Comparison of ENCODE assay signal across 8 mouse cellular contexts in the genomic region with DNA sequence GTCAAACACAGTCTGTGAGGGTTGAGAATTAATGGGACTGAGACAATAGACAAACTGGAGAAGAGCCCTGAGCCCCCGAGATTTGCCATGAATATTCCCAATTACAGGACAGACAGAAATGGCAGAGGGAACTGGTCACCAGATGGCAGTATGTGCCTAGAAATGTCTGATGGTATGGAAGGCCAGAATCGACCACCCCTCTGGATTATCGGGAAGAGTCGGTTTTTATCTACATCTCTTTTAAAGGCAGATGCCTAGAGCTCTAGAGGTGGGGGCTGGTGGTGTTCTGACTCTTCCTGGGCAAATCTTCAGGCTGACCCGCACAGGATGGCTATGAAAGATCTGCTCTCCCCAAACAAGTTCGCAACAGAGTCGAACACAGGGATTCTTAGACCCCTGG. TPM values are rescaled to one million over a fixed set of nuclear protein-coding genes. Genes with fewer than 3 reads are reported as not detected.
A peak's percentile ranks its signal among the peaks of the same experiment; 100 is the strongest.
DNase-seq lines count a peak whose midpoint lies in the region; ATAC-seq and TF ChIP-seq lines count a peak whose summit lies in the region.

No protein-coding gene starts in this region.

- no peak overlapping the region for H3K4me3 ChIP-seq in intestine, postnatal 0 days (ENCODE audit: low read depth, low read length)
- no peak overlapping the region for H3K4me3 ChIP-seq in intestine, embryonic 15.5 days (replicated peaks)
- no peak overlapping the region for H3K4me3 ChIP-seq in ES-Bruce4 (ENCODE audit: low read depth, low read length)
- no peak overlapping the region for H3K4me3 ChIP-seq in hindbrain, embryonic 12.5 days
- no peak overlapping the region for H3K4me3 ChIP-seq in midbrain, postnatal 0 days (ENCODE audit: low read depth, low read length)
- no peak overlapping the region for H3K4me3 ChIP-seq in thymus, adult 2 months (ENCODE audit: control insufficient read depth, insufficient read depth, low read length)

- no peaks in the 10 kb centered on the region for H3K9me3 ChIP-seq in intestine, postnatal 0 days (ENCODE audit: control insufficient read depth)
- no peaks in the 10 kb centered on the region for H3K9me3 ChIP-seq in intestine, embryonic 15.5 days
- H3K9me3 ChIP-seq in ES-Bruce4 (replicated peaks; ENCODE audit: control insufficient read depth, insufficient read depth, low read length, poor library complexity, severe bottlenecking): no peaks in the 10 kb centered on the region
- H3K9me3 ChIP-seq in hindbrain, embryonic 12.5 days (replicated peaks): no peaks in the 10 kb centered on the region
- no peaks in the 10 kb centered on the region for H3K9me3 ChIP-seq in midbrain, postnatal 0 days (ENCODE audit: low read length)

- H3K9ac ChIP-seq in intestine, postnatal 0 days (ENCODE audit: low read depth, low read length): no peak overlapping the region
- H3K9ac ChIP-seq in intestine, embryonic 15.5 days: no peak overlapping the region
- no peak overlapping the region for H3K9ac ChIP-seq in ES-Bruce4 (ENCODE audit: low read depth, poor library complexity, severe bottlenecking)
- H3K9ac ChIP-seq in hindbrain, embryonic 12.5 days: no peak overlapping the region
- H3K9ac ChIP-seq in midbrain, postnatal 0 days (replicated peaks; ENCODE audit: low read length, poor library complexity, severe bottlenecking): no peak overlapping the region

- no peaks in the 10 kb centered on the region for H3K4me1 ChIP-seq in intestine, postnatal 0 days (replicated peaks; ENCODE audit: control insufficient read depth, insufficient read depth, low read length)
- H3K4me1 ChIP-seq in intestine, embryonic 15.5 days (replicated peaks): no peaks in the 10 kb centered on the region
- no peaks in the 10 kb centered on the region for H3K4me1 ChIP-seq in ES-Bruce4 (ENCODE audit: control insufficient read depth, insufficient read depth, low read length)
- H3K4me1 ChIP-seq in hindbrain, embryonic 12.5 days: 0 out of 2 replicates have a peak, but pooled peaks cover 2% of the 10 kb centered on the region
- H3K4me1 ChIP-seq in midbrain, postnatal 0 days (ENCODE audit: insufficient read depth, low read length): no peaks in the 10 kb centered on the region
- H3K4me1 ChIP-seq in thymus, adult 2 months (replicated peaks; ENCODE audit: control insufficient read depth, insufficient read depth, low read length): no peaks in the 10 kb centered on the region

- 28% methylated on average over 7 of the region's 7 CpGs for WGBS in intestine, postnatal 0 days
- WGBS in intestine, embryonic 15.5 days: 30% methylated on average over 7 of the region's 7 CpGs
- 28% methylated on average over 7 of the region's 7 CpGs for WGBS in hindbrain, embryonic 12.5 days
- WGBS in midbrain, postnatal 0 days: 14% methylated on average over 7 of the region's 7 CpGs
- WGBS in thymus, adult 2 months: 45% methylated on average over 7 of the region's 7 CpGs

- H3K4me2 ChIP-seq in intestine, postnatal 0 days (replicated peaks; ENCODE audit: low read depth): no peak overlapping the region
- no peak overlapping the region for H3K4me2 ChIP-seq in intestine, embryonic 15.5 days (replicated peaks)
- 0 out of 2 replicates have a peak overlapping the region, but pooled peaks have one; percentile 19 for H3K4me2 ChIP-seq in hindbrain, embryonic 12.5 days (replicated peaks)
- H3K4me2 ChIP-seq in midbrain, postnatal 0 days (ENCODE audit: low read depth, low read length, poor library complexity, severe bottlenecking): no peak overlapping the region; the same call in 1 of the 2 replicates

- no peaks in the 10 kb centered on the region for H3K27me3 ChIP-seq in intestine, postnatal 0 days (replicated peaks; ENCODE audit: control insufficient read depth, insufficient read depth, low read length)
- no peaks in the 10 kb centered on the region for H3K27me3 ChIP-seq in intestine, embryonic 15.5 days (replicated peaks)
- H3K27me3 ChIP-seq in ES-Bruce4 (ENCODE audit: control insufficient read depth, insufficient read depth, low read length, poor library complexity, severe bottlenecking): no peaks in the 10 kb centered on the region
- 0 out of 2 replicates have a peak, but pooled peaks cover 4% of the 10 kb centered on the region for H3K27me3 ChIP-seq in hindbrain, embryonic 12.5 days
- no peaks in the 10 kb centered on the region for H3K27me3 ChIP-seq in midbrain, postnatal 0 days (ENCODE audit: insufficient read depth, low read length)
- no peaks in the 10 kb centered on the region for H3K27me3 ChIP-seq in thymus, adult 2 months (ENCODE audit: control insufficient read depth, insufficient read depth, low read length)

- TF ChIP-seq POLR2A in ES-Bruce4 (IDR thresholded peaks at IDR 0.05; ENCODE audit: insufficient read depth, low read length): no peak
- no peak for TF ChIP-seq POLR2A in thymus, adult 2 months (IDR thresholded peaks at IDR 0.05; ENCODE audit: control insufficient read depth, extremely low read depth, insufficient read depth, low read length, poor library complexity)

- no peak for ATAC-seq in intestine, postnatal 0 days
- ATAC-seq in intestine, embryonic 15.5 days: no peak
- peak; percentile 72; the same call in 1 of the 2 replicates for ATAC-seq in hindbrain, embryonic 12.5 days (ENCODE audit: low FRiP score)
- ATAC-seq in midbrain, postnatal 0 days (ENCODE audit: low FRiP score): no peak
- no peak for ATAC-seq in megakaryocyte-erythroid progenitor cell, adult 5-6 weeks (replicated peaks; ENCODE audit: low FRiP score, low TSS enrichment, poor library complexity, severe bottlenecking)

- TF ChIP-seq CTCF in intestine, postnatal 0 days (IDR thresholded peaks at IDR 0.05; ENCODE audit: low read depth): peak; percentile 71
- peak; percentile 24 for TF ChIP-seq CTCF in ES-Bruce4 (IDR thresholded peaks at IDR 0.05; ENCODE audit: low read depth, low read length)
- peak; percentile 90 for TF ChIP-seq CTCF in midbrain, postnatal 0 days (IDR thresholded peaks at IDR 0.05)
- TF ChIP-seq CTCF in thymus, adult 2 months (IDR thresholded peaks at IDR 0.05; ENCODE audit: borderline replicate concordance, control insufficient read depth, extremely low read depth, insufficient read depth, low read length, poor library complexity): no peak

- H3K27ac ChIP-seq in intestine, postnatal 0 days (ENCODE audit: low read depth, low read length): no peak overlapping the region
- H3K27ac ChIP-seq in intestine, embryonic 15.5 days: no peak overlapping the region
- H3K27ac ChIP-seq in ES-Bruce4 (ENCODE audit: insufficient read depth, low read length): no peak overlapping the region
- H3K27ac ChIP-seq in hindbrain, embryonic 12.5 days: no peak overlapping the region
- no peak overlapping the region for H3K27ac ChIP-seq in midbrain, postnatal 0 days (ENCODE audit: low read depth, low read length)
- H3K27ac ChIP-seq in thymus, adult 2 months (ENCODE audit: control insufficient read depth, insufficient read depth, low read length): no peak overlapping the region

- TF ChIP-seq EP300 in ES-Bruce4 (IDR thresholded peaks at IDR 0.05; ENCODE audit: insufficient read depth, low read depth, low read length): no peak

- no peaks in the 10 kb centered on the region for H3K36me3 ChIP-seq in intestine, postnatal 0 days (ENCODE audit: control insufficient read depth, insufficient read depth)
- H3K36me3 ChIP-seq in intestine, embryonic 15.5 days: no peaks in the 10 kb centered on the region
- no peaks in the 10 kb centered on the region for H3K36me3 ChIP-seq in ES-Bruce4 (ENCODE audit: control insufficient read depth, insufficient read depth, low read length, poor library complexity, severe bottlenecking)
- no peaks in the 10 kb centered on the region for H3K36me3 ChIP-seq in hindbrain, embryonic 12.5 days
- H3K36me3 ChIP-seq in midbrain, postnatal 0 days (ENCODE audit: insufficient read depth, low read length): no peaks in the 10 kb centered on the region
- H3K36me3 ChIP-seq in thymus, adult 2 months (ENCODE audit: control insufficient read depth, insufficient read depth, low read length): no peaks in the 10 kb centered on the region

- peak; percentile 86 for DNase-seq in embryo, embryonic 10 days (ENCODE audit: low spot score)
- DNase-seq in midbrain, postnatal 0 days (ENCODE audit: low spot score): peak; percentile 86
- DNase-seq in thymus, adult 2 months: no peak

RNA-seq across cellular contexts. Expression of gene Pum3, which starts 17.9 kb away (rescaled TPM):
- 34.4 and 37.9 TPM in 2 replicates for polyA plus RNA-seq in intestine, postnatal 0 days (2015; fragmentation: Nextera tagmentation; extraction: Ambion mirVana)
- 64.1 and 81.4 TPM in 2 replicates for polyA plus RNA-seq in intestine, embryonic 15.5 days (2015; fragmentation: Nextera tagmentation; extraction: Ambion mirVana)
- polyA plus RNA-seq in ES-Bruce4 (2011; ENCODE audit: insufficient read depth, insufficient read length, low read depth, missing spikeins): 178 and 201 TPM in 2 replicates
- polyA plus RNA-seq in hindbrain, embryonic 12.5 days (2016; fragmentation: Nextera tagmentation; extraction: Ambion mirVana): 79.8 and 85.6 TPM in 2 replicates
- total RNA-seq in midbrain, postnatal 0 days (2014; rRNA removed): 19.8 and 24.8 TPM in 2 replicates
- polyA plus RNA-seq in midbrain, postnatal 0 days (2015; fragmentation: Nextera tagmentation; extraction: Ambion mirVana): 44.1 and 56.9 TPM in 2 replicates
- 16.2 and 20.3 TPM in 2 replicates for polyA plus RNA-seq in thymus, adult 2 months (2012; rRNA removed)
- 141 and 228 TPM in 2 replicates for total RNA-seq in megakaryocyte-erythroid progenitor cell, adult 5-6 weeks (2014; fragmentation: Nextera tagmentation)
- 175 and 180 TPM in 2 replicates for total RNA-seq in megakaryocyte-erythroid progenitor cell, adult 5-6 weeks (2017)
